Mouse (Mus musculus): Measurements from ENCODE around the gene Naglu.

- TF ChIP-seq GATA1 (IDR thresholded peaks at IDR 0.05; ENCODE audit: low read length) (no peak), TAL1 (IDR thresholded peaks at IDR 0.05; ENCODE audit: low read length) (no peak)
Observed at GRCm38 (mm10) chr11:101109351-101109750, 39.5 kb downstream of the Naglu start.

All from erythroblast, embryonic 14.5 days (primary cell).